Mouse (Mus musculus) thymus, adult 2 months (tissue): ENCODE measurements around the gene Hormad1.

Experiments used
- CTCF ChIP-seq: fragments of 200-500 bp; IDR thresholded peaks from 2 replicates; pipeline ENCODE4 v1.5.1; 2012; ENCODE audit warnings: mild to moderate bottlenecking, control low read depth, low read length, moderate library complexity, borderline replicate concordance; ENCODE audit not compliant: control insufficient read depth, poor library complexity, insufficient read depth; ENCODE audit errors: extremely low read depth
- POLR2A ChIP-seq: fragments of 200-500 bp; IDR thresholded peaks from 2 replicates; pipeline ENCODE4 v1.6.1; 2012; ENCODE audit warnings: mild to moderate bottlenecking, low read length, control low read depth, moderate library complexity; ENCODE audit not compliant: control insufficient read depth, poor library complexity, insufficient read depth; ENCODE audit errors: extremely low read depth

- no peak for TF ChIP-seq CTCF
- no peak for TF ChIP-seq POLR2A
Observed at GRCm38 (mm10) chr3:95632648-95633588, 73.4 kb downstream of the Hormad1 start.
